Mouse (Mus musculus) midbrain, embryonic 16.5 days (tissue): ENCODE results near the gene Ccr4. TPM values are rescaled to one million over a fixed set of nuclear protein-coding genes. Genes with fewer than 3 reads are reported as not detected.

Source experiments
- ATAC-seq: fragments of 200-750 bp; cut with Nextera tagmentation; 2 replicates; pipeline ENCODE4 v1.8.0; 2017; ENCODE audit warnings: moderate TSS enrichment
- H3K27ac ChIP-seq: fragments of 300-500 bp; sonication (generic); 2 replicates; pipeline ENCODE4 v1.5.1; 2014; ENCODE audit warnings: mild to moderate bottlenecking, low read length, mixed read lengths
- H3K27me3 ChIP-seq: fragments of 300-500 bp; sonication (generic); 2 replicates; pipeline ENCODE4 v1.6.1; 2014; ENCODE audit warnings: low read depth, low read length, mixed read lengths; ENCODE audit not compliant: control insufficient read depth, insufficient read depth
- H3K36me3 ChIP-seq: fragments of 300-500 bp; sonication (generic); 2 replicates; pipeline ENCODE4 v1.6.1; 2014; ENCODE audit warnings: mild to moderate bottlenecking, low read length, moderate library complexity, mixed read lengths; ENCODE audit not compliant: control insufficient read depth, insufficient read depth
- H3K4me1 ChIP-seq: fragments of 300-500 bp; sonication (generic); 2 replicates; pipeline ENCODE4 v1.6.1; 2014; ENCODE audit warnings: mild to moderate bottlenecking, low read length, mixed read lengths; ENCODE audit not compliant: control insufficient read depth, insufficient read depth
- H3K4me2 ChIP-seq: fragments of 300-500 bp; sonication (generic); 2 replicates; pipeline ENCODE4 v1.6.1; 2014; ENCODE audit warnings: mild to moderate bottlenecking, low read length, mixed read lengths
- H3K4me3 ChIP-seq: fragments of 300-500 bp; sonication (generic); 2 replicates; pipeline ENCODE4 v1.5.1; 2014; ENCODE audit warnings: low read depth, mild to moderate bottlenecking, low read length, moderate library complexity, mixed read lengths
- H3K9ac ChIP-seq: fragments of 300-500 bp; sonication (generic); 2 replicates; pipeline ENCODE4 v1.6.1; 2014; ENCODE audit warnings: low read depth, low read length, mixed read lengths
- H3K9me3 ChIP-seq: fragments of 300-500 bp; sonication (generic); replicated peaks from 2 replicates; pipeline ENCODE4 v1.6.1; 2014; ENCODE audit warnings: mild to moderate bottlenecking, low read length, mixed read lengths; ENCODE audit not compliant: control insufficient read depth, poor library complexity, severe bottlenecking
- WGBS: fragments of 180-500 bp; shearing (Covaris S2); extraction: QIAGEN DNeasy Blood & Tissue Kit; methylation state at CpG from one replicate; pipeline ENCODE4 v1.1.7; 2014; 5-methylcytosine and 5-hydroxymethylcytosine counted together
- polyA plus RNA-seq: library from polyadenylated mRNA; unstranded; fragments of >200 nt; fragmentation: Nextera tagmentation; extraction: Ambion mirVana; gene quantifications from 2 replicates; pipeline ENCODE4 v1.2.1, GENCODE M21; 2015

Gene Ccr4
- polyA plus RNA-seq, 1 experiment from 2014 or later: not detected

GRCm38 (mm10) chr9:114541279-114541741 is 36.6 kb upstream of the Ccr4 start:
- no peaks in the 10 kb centered on the region for H3K27me3 ChIP-seq
- H3K9me3 ChIP-seq: no peaks in the 10 kb centered on the region
- H3K36me3 ChIP-seq: no peaks in the 10 kb centered on the region
- WGBS: 38% methylated on average over 1 of the region's 1 CpGs
- no peaks in the 10 kb centered on the region for H3K4me1 ChIP-seq
- no peak overlapping the region for H3K4me3 ChIP-seq
- no peak overlapping the region for H3K4me2 ChIP-seq
- ATAC-seq: no peak
- no peak overlapping the region for H3K27ac ChIP-seq
- no peak overlapping the region for H3K9ac ChIP-seq

- Histone ChIP-seq H3K4me2 (no peak overlapping the region), H3K36me3 (no peaks in the 10 kb centered on the region), H3K4me3 (no peak overlapping the region)
These were observed 34.4 kb upstream of the Ccr4 start for GRCm38 (mm10) chr9:114538996-114539563.

GRCm38 (mm10) chr9:114536628-114537027 is 31.9 kb upstream of the Ccr4 start:
- Histone ChIP-seq H3K27me3 (no peaks in the 10 kb centered on the region), H3K4me1 (no peaks in the 10 kb centered on the region), H3K36me3 (no peaks in the 10 kb centered on the region), H3K9me3 (no peaks in the 10 kb centered on the region), H3K4me2 (no peak overlapping the region), H3K27ac (no peak overlapping the region), H3K9ac (no peak overlapping the region), H3K4me3 (no peak overlapping the region)
- WGBS: 34% methylated on average over 2 of the region's 2 CpGs
- no peak for ATAC-seq

More at GRCm38 (mm10) chr9:114538996-114539563, 34.4 kb upstream of the Ccr4 start:
- H3K9me3 ChIP-seq: no peaks in the 10 kb centered on the region
- WGBS: 72% methylated on average over 7 of the region's 7 CpGs
- no peak overlapping the region for H3K9ac ChIP-seq
- H3K27me3 ChIP-seq: no peaks in the 10 kb centered on the region
- no peak for ATAC-seq
- no peak overlapping the region for H3K27ac ChIP-seq
- H3K4me1 ChIP-seq: no peaks in the 10 kb centered on the region

GRCm38 (mm10) chr9:114534747-114535517 is 30.2 kb upstream of the Ccr4 start:
- no peak for ATAC-seq
- 86% methylated on average over 9 of the region's 9 CpGs for WGBS
- Histone ChIP-seq H3K27me3 (no peaks in the 10 kb centered on the region; the same call in 1 of the 2 replicates), H3K36me3 (no peaks in the 10 kb centered on the region), H3K4me3 (no peak overlapping the region), H3K4me2 (no peak overlapping the region), H3K4me1 (no peaks in the 10 kb centered on the region), H3K9ac (no peak overlapping the region), H3K27ac (no peak overlapping the region), H3K9me3 (no peaks in the 10 kb centered on the region)

GRCm38 (mm10) chr9:114533848-114534247 is 29.1 kb upstream of the Ccr4 start:
- WGBS: 67% methylated on average over 4 of the region's 4 CpGs
- no peaks in the 10 kb centered on the region for H3K4me1 ChIP-seq
- no peak for ATAC-seq
- H3K27me3 ChIP-seq: no peaks in the 10 kb centered on the region; the same call in 1 of the 2 replicates
- H3K9me3 ChIP-seq: no peaks in the 10 kb centered on the region
- H3K4me3 ChIP-seq: no peak overlapping the region
- H3K27ac ChIP-seq: no peak overlapping the region
- H3K36me3 ChIP-seq: no peaks in the 10 kb centered on the region
- H3K9ac ChIP-seq: no peak overlapping the region
- no peak overlapping the region for H3K4me2 ChIP-seq

- peaks cover 2% of the 10 kb centered on the region; the same call in 1 of the 2 replicates for H3K27me3 ChIP-seq
These were observed 26.6 kb upstream of the Ccr4 start for GRCm38 (mm10) chr9:114531276-114531675.

GRCm38 (mm10) chr9:114528680-114529048 is 23.9 kb upstream of the Ccr4 start:
- H3K9me3 ChIP-seq: no peaks in the 10 kb centered on the region
- no peak overlapping the region for H3K4me2 ChIP-seq
- peaks cover 2% of the 10 kb centered on the region; the same call in 1 of the 2 replicates for H3K27me3 ChIP-seq
- no peak overlapping the region for H3K9ac ChIP-seq
- H3K4me3 ChIP-seq: no peak overlapping the region
- no peak overlapping the region for H3K27ac ChIP-seq
- H3K4me1 ChIP-seq: peaks cover 10% of the 10 kb centered on the region
- ATAC-seq: no peak
- no peaks in the 10 kb centered on the region for H3K36me3 ChIP-seq
- WGBS: 46% methylated on average over 9 of the region's 9 CpGs

More at GRCm38 (mm10) chr9:114531276-114531675, 26.6 kb upstream of the Ccr4 start:
- H3K36me3 ChIP-seq: no peaks in the 10 kb centered on the region
- no peak for ATAC-seq
- H3K9ac ChIP-seq: no peak overlapping the region
- no peak overlapping the region for H3K4me2 ChIP-seq
- H3K4me1 ChIP-seq: 0 out of 2 replicates have a peak, but pooled peaks cover 4% of the 10 kb centered on the region
- 26% methylated on average over 11 of the region's 11 CpGs for WGBS
- no peaks in the 10 kb centered on the region for H3K9me3 ChIP-seq
- no peak overlapping the region for H3K27ac ChIP-seq
- no peak overlapping the region for H3K4me3 ChIP-seq

- H3K27me3 ChIP-seq: peaks cover 2% of the 10 kb centered on the region; the same call in 1 of the 2 replicates
- peaks cover 10% of the 10 kb centered on the region for H3K4me1 ChIP-seq
- no peaks in the 10 kb centered on the region for H3K9me3 ChIP-seq
- no peak for ATAC-seq
- no peak overlapping the region for H3K9ac ChIP-seq
- H3K36me3 ChIP-seq: no peaks in the 10 kb centered on the region
- 15% methylated on average over 17 of the region's 17 CpGs for WGBS
- no peak overlapping the region for H3K4me2 ChIP-seq
- H3K27ac ChIP-seq: no peak overlapping the region
- no peak overlapping the region for H3K4me3 ChIP-seq
These were observed 23.4 kb upstream of the Ccr4 start for GRCm38 (mm10) chr9:114527992-114528679.
